Mouse (Mus musculus): ENCODE results near the gene Ppcdc. TPM values are rescaled to one million over a fixed set of nuclear protein-coding genes. Genes with fewer than 3 reads are reported as not detected.

The Ppcdc gene
- total and polyA plus RNA-seq, 3 experiments = 7.3 to 22.9 (median 7.6) TPM

DNA sequence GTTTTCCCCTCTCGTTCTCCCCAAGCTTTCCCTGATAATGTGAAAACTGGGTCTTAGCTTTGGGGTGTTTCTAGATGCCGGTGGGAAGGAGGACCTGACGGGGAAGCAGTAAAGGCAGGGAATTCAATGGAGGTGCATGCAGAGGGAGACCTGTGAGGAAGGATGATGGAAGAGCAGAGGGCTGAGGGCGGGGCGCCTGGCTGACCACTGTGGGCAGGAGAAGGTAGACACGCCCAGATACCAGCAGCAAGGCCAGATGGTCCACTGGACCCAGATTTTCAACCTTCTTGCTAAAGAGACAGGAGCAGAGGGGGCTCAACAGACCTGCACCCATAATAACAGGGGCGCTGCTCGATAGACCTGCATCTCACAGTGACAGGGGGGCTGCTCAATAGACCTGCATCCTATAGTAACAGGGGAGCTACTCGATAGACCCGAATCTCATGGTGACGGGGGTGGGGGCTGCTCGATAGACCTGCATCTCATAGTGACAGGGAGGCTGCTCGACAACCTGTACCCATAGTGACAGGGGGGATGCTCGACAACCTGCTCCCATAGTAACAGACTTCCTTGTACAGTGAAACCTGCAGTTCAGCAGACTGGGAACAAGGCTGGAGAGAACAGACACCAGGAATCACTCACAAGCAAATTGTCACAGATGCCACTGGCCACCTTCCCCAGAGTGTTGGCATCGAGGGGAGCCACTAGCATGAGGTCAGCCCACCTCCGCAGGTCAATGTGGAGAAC is 20.2 kb downstream of the Ppcdc start:
- 82% methylated on average over 16 of the region's 16 CpGs for WGBS

DNA sequence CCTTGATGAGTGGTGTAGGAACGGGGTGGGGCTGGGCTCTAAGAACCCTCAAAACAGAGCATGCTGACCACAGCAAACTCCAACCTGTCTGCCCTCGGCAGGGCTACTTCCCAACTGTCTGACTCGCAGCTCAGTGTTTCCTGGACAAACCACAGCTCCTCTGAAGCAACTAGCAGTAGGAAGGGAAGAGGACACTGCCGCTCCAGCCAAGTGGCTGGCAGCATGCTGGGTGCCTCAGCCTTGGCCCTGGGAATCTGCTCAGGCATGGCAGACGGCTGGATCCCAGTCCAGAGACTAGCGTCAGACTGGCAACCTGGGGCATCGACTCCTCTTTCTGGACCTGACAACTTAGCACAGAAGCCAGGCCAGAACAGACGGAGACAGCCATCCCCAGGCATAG is 22.6 kb downstream of the Ppcdc start:
- Histone ChIP-seq H3K27ac (no peak overlapping the region), H3K4me1 (ENCODE audit: control insufficient read depth, insufficient read depth, low read length) (peaks cover 14% of the 10 kb centered on the region), H3K36me3 (ENCODE audit: control insufficient read depth, insufficient read depth, low read length) (no peaks in the 10 kb centered on the region), H3K27me3 (ENCODE audit: control insufficient read depth, insufficient read depth, low read length) (no peaks in the 10 kb centered on the region), H3K4me3 (no peak overlapping the region), H3K9ac (ENCODE audit: low read depth, low read length) (no peak overlapping the region), H3K79me2 (replicated peaks; ENCODE audit: control insufficient read depth, insufficient read depth, low read length) (no peaks in the 10 kb centered on the region)
- TF ChIP-seq EP300 (IDR thresholded peaks at IDR 0.05; ENCODE audit: insufficient read depth, low read depth, low read length) = no peak
- no peak for TF ChIP-seq POLR2A (IDR thresholded peaks at IDR 0.05; ENCODE audit: insufficient read depth, low read depth, low read length)
- TF ChIP-seq CTCF (IDR thresholded peaks at IDR 0.05) = no peak
- WGBS = 86% methylated on average over 8 of the region's 8 CpGs
- peak; percentile 30 to 31 for DNase-seq
- intact Hi-C loops (cut with DNase I) = no loop called here

More for the DNA sequence above, 20.2 kb downstream of the Ppcdc start:
- Histone ChIP-seq H3K4me1 (ENCODE audit: control insufficient read depth, insufficient read depth, low read length) (peaks cover 14% of the 10 kb centered on the region), H3K79me2 (replicated peaks; ENCODE audit: control insufficient read depth, insufficient read depth, low read length) (no peaks in the 10 kb centered on the region), H3K27me3 (ENCODE audit: control insufficient read depth, insufficient read depth, low read length) (no peaks in the 10 kb centered on the region), H3K36me3 (ENCODE audit: control insufficient read depth, insufficient read depth, low read length) (no peaks in the 10 kb centered on the region), H3K27ac (peak overlapping the region; percentile 92), H3K9ac (ENCODE audit: low read depth, low read length) (peak overlapping the region; percentile 14; the same call in 1 of the 2 replicates), H3K4me3 (no peak overlapping the region)
- TF ChIP-seq POLR2A (IDR thresholded peaks at IDR 0.05; ENCODE audit: insufficient read depth, low read depth, low read length) (no peak), CTCF (IDR thresholded peaks at IDR 0.05) (no peak), EP300 (IDR thresholded peaks at IDR 0.05; ENCODE audit: insufficient read depth, low read depth, low read length) (no peak)
- DNase-seq = no peak
- intact Hi-C loops (cut with DNase I) = no loop called here

DNA sequence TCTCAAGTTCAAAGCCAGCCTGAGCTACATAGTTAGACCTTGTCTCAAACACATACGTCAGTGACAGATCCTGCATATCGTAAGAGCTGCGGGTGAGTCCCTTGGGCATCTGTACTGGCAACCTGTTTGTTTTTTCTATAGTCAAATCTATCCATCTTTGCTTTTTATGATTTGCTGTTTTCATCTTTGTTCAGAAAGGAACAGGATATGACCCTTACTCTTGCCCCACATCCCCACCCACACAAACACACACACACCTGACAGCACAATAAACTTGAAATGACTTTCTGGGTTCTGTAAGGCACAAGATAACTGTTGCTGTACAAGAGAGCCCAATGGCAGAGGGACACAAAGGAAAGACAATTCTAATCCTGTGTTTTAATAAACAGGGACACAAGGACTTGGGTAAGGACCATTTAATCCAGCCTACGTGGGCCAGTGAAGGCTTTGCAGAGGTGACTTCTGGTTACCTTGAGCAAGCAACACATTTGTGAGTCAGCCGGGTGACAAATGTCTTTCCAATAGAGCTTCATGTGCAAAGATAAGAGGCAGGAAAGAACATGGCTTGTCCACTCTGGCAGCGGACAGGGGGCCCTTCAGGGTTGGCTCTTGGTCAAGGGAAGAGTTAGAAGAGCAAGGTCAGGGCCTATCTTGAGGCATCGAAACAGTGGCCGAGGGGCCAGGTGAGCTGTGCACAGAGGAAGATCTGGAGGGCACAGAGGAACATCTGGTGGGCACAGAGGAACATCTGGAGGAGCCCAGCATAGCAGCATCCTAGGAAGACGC is 32.6 kb downstream of the Ppcdc start:
- H3K79me2 ChIP-seq (replicated peaks; ENCODE audit: control insufficient read depth, insufficient read depth, low read length) = no peaks in the 10 kb centered on the region
- no peaks in the 10 kb centered on the region for H3K27me3 ChIP-seq (ENCODE audit: control insufficient read depth, insufficient read depth, low read length)
- H3K4me3 ChIP-seq = no peak overlapping the region
- DNase-seq = no peak
- no peak overlapping the region for H3K9ac ChIP-seq (ENCODE audit: low read depth, low read length)
- intact Hi-C loops (cut with DNase I) = no loop called here
- TF ChIP-seq EP300 (IDR thresholded peaks at IDR 0.05; ENCODE audit: insufficient read depth, low read depth, low read length) = 0 out of 2 replicates have a peak, but pooled peaks have one; percentile 9
- no peak for TF ChIP-seq CTCF (IDR thresholded peaks at IDR 0.05)
- TF ChIP-seq POLR2A (IDR thresholded peaks at IDR 0.05; ENCODE audit: insufficient read depth, low read depth, low read length) = no peak
- no peaks in the 10 kb centered on the region for H3K4me1 ChIP-seq (ENCODE audit: control insufficient read depth, insufficient read depth, low read length)
- no peaks in the 10 kb centered on the region for H3K36me3 ChIP-seq (ENCODE audit: control insufficient read depth, insufficient read depth, low read length)
- WGBS = 62% methylated on average over 9 of the region's 9 CpGs
- no peak overlapping the region for H3K27ac ChIP-seq

DNA sequence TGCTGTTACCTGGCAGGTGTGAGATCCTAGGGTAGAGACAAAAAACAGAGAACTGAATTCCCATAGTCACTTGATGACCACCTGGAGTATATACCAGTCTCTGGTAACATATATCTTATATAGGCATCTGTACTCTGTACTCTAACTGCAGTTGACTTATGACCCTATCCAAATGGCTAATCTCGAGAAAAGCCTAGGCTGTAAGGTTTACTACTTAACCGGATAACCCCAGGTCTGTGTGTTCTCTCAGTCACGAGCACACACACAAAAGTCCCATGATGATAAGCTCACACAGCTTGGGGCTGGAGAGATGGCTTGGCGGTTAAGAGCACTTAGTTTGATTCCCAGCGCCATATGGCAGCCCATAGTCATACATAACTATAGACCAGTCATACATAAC is 33.5 kb downstream of the Ppcdc start:
- H3K4me3 ChIP-seq = no peak overlapping the region
- no peak overlapping the region for H3K27ac ChIP-seq
- H3K79me2 ChIP-seq (replicated peaks; ENCODE audit: control insufficient read depth, insufficient read depth, low read length) = no peaks in the 10 kb centered on the region
- intact Hi-C loops (cut with DNase I) = no loop called here
- no peaks in the 10 kb centered on the region for H3K4me1 ChIP-seq (ENCODE audit: control insufficient read depth, insufficient read depth, low read length)
- H3K9ac ChIP-seq (ENCODE audit: low read depth, low read length) = no peak overlapping the region
- no peak for TF ChIP-seq CTCF (IDR thresholded peaks at IDR 0.05)
- TF ChIP-seq EP300 (IDR thresholded peaks at IDR 0.05; ENCODE audit: insufficient read depth, low read depth, low read length) = no peak
- TF ChIP-seq POLR2A (IDR thresholded peaks at IDR 0.05; ENCODE audit: insufficient read depth, low read depth, low read length) = no peak
- no peaks in the 10 kb centered on the region for H3K27me3 ChIP-seq (ENCODE audit: control insufficient read depth, insufficient read depth, low read length)
- no peaks in the 10 kb centered on the region for H3K36me3 ChIP-seq (ENCODE audit: control insufficient read depth, insufficient read depth, low read length)
- no peak for DNase-seq
- WGBS = 90% methylated on average over 5 of the region's 5 CpGs

DNA sequence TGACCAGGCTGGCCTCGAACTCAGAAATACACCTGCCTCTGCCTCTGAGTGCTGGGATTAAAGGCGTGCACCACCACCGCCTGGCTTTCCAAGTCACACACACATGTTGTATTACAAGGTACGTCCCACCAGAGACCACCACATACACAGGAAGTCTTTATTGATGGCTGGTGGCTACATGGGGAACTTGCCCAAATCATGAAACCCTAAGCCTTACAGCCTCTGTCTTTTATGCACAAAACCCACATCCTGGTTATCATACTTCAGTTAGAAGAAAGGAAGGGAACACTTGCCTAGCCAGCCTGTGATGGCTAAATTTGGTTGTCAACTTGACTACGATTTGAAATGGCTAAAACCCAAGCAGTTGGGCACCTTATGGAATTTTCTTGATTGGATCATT is 35.9 kb downstream of the Ppcdc start:
- no peak overlapping the region for H3K27ac ChIP-seq
- no peaks in the 10 kb centered on the region for H3K79me2 ChIP-seq (replicated peaks; ENCODE audit: control insufficient read depth, insufficient read depth, low read length)
- no peaks in the 10 kb centered on the region for H3K4me1 ChIP-seq (ENCODE audit: control insufficient read depth, insufficient read depth, low read length)
- TF ChIP-seq CTCF (IDR thresholded peaks at IDR 0.05) (no peak), EP300 (IDR thresholded peaks at IDR 0.05; ENCODE audit: insufficient read depth, low read depth, low read length) (no peak), POLR2A (IDR thresholded peaks at IDR 0.05; ENCODE audit: insufficient read depth, low read depth, low read length) (no peak)
- no peaks in the 10 kb centered on the region for H3K36me3 ChIP-seq (ENCODE audit: control insufficient read depth, insufficient read depth, low read length)
- H3K9ac ChIP-seq (ENCODE audit: low read depth, low read length) = no peak overlapping the region
- DNase-seq = no peak
- H3K4me3 ChIP-seq = no peak overlapping the region
- WGBS = 94% methylated on average over 5 of the region's 5 CpGs
- intact Hi-C loops (cut with DNase I) = no loop called here
- H3K27me3 ChIP-seq (ENCODE audit: control insufficient read depth, insufficient read depth, low read length) = no peaks in the 10 kb centered on the region
